Mouse (Mus musculus): ENCODE measurements around the gene Nr5a1. TPM values are rescaled to one million over a fixed set of nuclear protein-coding genes. Genes with fewer than 3 reads are reported as not detected.
A peak's percentile ranks its signal among the peaks of the same experiment; 100 is the strongest.

Nr5a1 gene
- polyA plus RNA-seq (2014; fragmentation: Nextera tagmentation; extraction: Ambion mirVana) = 0.16 TPM in 1 of 2 replicates, not detected in the other

DNA sequence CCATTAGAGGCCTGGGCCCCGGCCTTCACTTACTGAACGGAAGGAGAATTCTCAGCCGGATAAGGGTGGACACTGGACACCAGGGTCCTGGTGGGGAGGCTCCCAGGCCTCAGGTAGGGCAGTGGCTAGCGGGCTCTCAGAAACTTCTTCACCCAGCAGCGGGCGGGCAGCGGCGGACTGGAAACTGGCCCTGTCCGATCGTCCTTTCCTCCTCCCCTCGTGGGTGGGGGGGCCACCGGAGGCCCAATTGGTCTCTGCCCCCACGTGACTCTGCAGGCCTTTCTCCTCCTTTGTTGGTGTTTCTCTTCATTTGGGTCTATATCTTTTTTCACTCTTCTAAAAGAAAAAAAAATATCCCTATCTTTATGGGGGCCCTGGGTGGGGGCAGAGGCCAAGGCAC lies at the start of gene Nr5a1:
Gene Nr5a1 (minus strand): TSS at position 219 of the 400 bp plus-strand sequence.
- DNase-seq (ENCODE audit: low spot score) (no peak), ATAC-seq (ENCODE audit: insufficient number of reproducible peaks, low FRiP score, low TSS enrichment, low read depth) (no peak)
- Histone ChIP-seq H3K27ac (replicated peaks; ENCODE audit: low read depth, low read length) (no peak within 1 kb of the TSS), H3K9ac (ENCODE audit: low read length) (no peak within 1 kb of the TSS), H3K9me3 (ENCODE audit: control insufficient read depth, low read length) (no peaks in the 10 kb centered on the region), H3K4me2 (ENCODE audit: low read depth, severe bottlenecking) (no peak within 1 kb of the TSS), H3K4me3 (ENCODE audit: low read depth, low read length) (no peak within 1 kb of the TSS), H3K36me3 (ENCODE audit: control insufficient read depth, insufficient read depth, low read length) (no peaks in the 10 kb centered on the region), H3K4me1 (ENCODE audit: control insufficient read depth, insufficient read depth, low read length) (peaks cover 7% of the 10 kb centered on the region), H3K27me3 (ENCODE audit: control insufficient read depth, insufficient read depth, low read length) (peaks cover 47% of the 10 kb centered on the region)
- WGBS = 85% methylated on average over 13 of the region's 13 CpGs

DNA sequence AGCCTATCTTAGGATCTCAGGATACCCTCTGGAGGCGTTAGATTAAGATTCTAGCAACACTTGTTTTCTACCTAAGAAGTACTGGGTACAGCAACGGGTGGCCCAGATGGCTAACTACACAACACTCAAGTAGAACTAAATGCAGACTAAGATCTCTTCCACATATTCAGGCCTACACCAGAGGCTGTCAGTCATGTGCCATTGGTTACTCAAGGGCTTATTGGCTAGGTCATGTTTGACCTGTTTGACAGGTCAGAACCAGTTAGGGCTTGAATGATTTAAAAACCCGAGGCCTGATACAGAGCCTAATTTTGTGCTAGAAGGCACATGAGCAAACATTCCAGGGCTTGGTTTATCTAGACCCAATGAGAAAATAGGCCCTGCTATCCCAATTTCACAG lies 25.5 kb upstream of the Nr5a1 start:
- H3K27ac ChIP-seq (replicated peaks; ENCODE audit: low read depth, low read length) = no peak overlapping the region
- no peak overlapping the region for H3K4me2 ChIP-seq (ENCODE audit: low read depth, severe bottlenecking)
- H3K4me3 ChIP-seq (ENCODE audit: low read depth, low read length) = no peak overlapping the region
- H3K4me1 ChIP-seq (ENCODE audit: control insufficient read depth, insufficient read depth, low read length) = no peaks in the 10 kb centered on the region
- no peaks in the 10 kb centered on the region for H3K36me3 ChIP-seq (ENCODE audit: control insufficient read depth, insufficient read depth, low read length)
- ATAC-seq (ENCODE audit: insufficient number of reproducible peaks, low FRiP score, low TSS enrichment, low read depth) (no peak), DNase-seq (ENCODE audit: low spot score) (no peak)
- H3K9me3 ChIP-seq (ENCODE audit: control insufficient read depth, low read length) = no peaks in the 10 kb centered on the region
- H3K27me3 ChIP-seq (ENCODE audit: control insufficient read depth, insufficient read depth, low read length) = no peaks in the 10 kb centered on the region
- WGBS = 86% methylated on average over 3 of the region's 3 CpGs
- H3K9ac ChIP-seq (ENCODE audit: low read length) = no peak overlapping the region

DNA sequence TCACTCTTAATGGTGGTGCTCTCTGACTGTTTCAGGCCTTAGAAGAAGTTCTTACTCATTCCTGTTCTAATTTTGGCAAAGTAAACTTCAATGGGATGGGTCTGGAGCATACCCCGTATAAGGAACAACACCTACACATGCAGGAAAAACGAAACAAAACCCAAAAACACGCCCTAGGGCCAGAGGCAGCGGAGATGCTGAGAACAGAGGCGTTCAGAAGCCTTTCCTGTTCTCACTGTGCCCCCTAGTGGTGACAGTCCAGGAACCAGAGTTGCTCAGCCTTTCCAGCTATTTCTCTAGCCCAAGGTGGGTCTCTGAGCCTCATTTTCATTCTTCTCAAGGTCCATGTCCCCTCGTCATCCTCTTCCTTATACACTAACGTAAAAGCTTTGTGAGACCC lies 25.1 kb upstream of the Nr5a1 start:
- ATAC-seq (ENCODE audit: insufficient number of reproducible peaks, low FRiP score, low TSS enrichment, low read depth) = no peak; the same call in 1 of the 2 replicates
- H3K9ac ChIP-seq (ENCODE audit: low read length) = no peak overlapping the region
- H3K4me2 ChIP-seq (ENCODE audit: low read depth, severe bottlenecking) = no peak overlapping the region
- WGBS = 37% methylated on average over 7 of the region's 7 CpGs
- H3K27me3 ChIP-seq (ENCODE audit: control insufficient read depth, insufficient read depth, low read length) = no peaks in the 10 kb centered on the region
- H3K4me1 ChIP-seq (ENCODE audit: control insufficient read depth, insufficient read depth, low read length) = no peaks in the 10 kb centered on the region
- no peak overlapping the region for H3K4me3 ChIP-seq (ENCODE audit: low read depth, low read length)
- no peak overlapping the region for H3K27ac ChIP-seq (replicated peaks; ENCODE audit: low read depth, low read length)
- H3K36me3 ChIP-seq (ENCODE audit: control insufficient read depth, insufficient read depth, low read length) = no peaks in the 10 kb centered on the region
- H3K9me3 ChIP-seq (ENCODE audit: control insufficient read depth, low read length) = no peaks in the 10 kb centered on the region
- DNase-seq (ENCODE audit: low spot score) = peak; percentile 88

DNA sequence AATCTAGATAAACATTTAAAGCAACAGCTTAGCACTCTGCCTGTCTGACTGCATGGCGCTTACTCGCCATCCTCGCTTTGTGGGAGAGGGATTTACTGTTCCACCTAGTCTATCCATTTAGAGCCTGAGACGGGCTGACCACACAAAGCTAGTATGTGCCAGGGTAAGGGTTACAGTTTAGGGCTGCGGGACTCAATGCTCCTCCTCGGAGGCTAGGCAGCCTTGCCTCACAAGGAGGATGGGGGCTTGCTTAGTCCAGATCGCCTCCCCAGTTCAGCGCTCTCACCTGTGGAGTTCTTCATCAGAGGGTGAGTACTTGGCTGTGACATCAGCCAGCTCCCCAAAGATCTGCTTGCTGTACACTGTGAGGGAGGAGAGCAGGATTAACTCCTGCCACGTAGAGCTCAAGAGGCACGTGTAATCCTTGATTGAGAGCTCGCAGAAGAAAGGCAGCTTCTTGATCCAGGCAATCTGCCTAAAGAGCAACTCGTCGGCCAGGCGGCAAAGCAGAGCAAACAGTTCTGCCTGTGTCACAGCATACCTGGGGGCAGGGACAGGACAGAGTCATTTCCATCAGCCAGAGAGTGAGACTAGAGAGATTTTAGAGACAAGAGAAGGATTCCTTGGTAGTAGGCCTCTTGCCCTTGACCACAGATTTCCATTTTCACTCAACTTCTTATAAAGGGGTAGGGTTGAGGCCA lies 24.4 kb upstream of the Nr5a1 start:
- no peak for ATAC-seq (ENCODE audit: insufficient number of reproducible peaks, low FRiP score, low TSS enrichment, low read depth)
- H3K9ac ChIP-seq (ENCODE audit: low read length) = no peak overlapping the region

DNA sequence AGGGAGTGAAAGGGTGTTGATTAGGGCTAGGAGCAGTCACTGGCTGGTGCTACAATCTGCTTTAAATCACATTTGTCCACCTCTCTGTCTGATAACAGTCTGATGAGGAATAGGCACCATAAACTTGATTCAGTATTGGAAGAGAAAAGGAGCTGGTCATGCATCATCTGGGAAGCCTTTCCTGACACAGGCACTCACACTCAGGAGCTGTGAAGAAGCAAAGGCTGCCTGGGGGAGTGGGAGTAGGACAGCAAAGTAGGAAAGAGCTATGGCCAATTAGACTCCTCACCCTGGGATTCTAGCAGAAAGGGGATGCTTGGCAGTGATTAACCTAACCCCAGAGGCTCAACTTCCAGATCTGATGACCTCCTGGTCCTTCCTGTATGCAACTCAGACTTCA lies 21.4 kb upstream of the Nr5a1 start:
- DNase-seq (ENCODE audit: low spot score) = no peak
- no peaks in the 10 kb centered on the region for H3K9me3 ChIP-seq (ENCODE audit: control insufficient read depth, low read length)
- H3K4me3 ChIP-seq (ENCODE audit: low read depth, low read length) = no peak overlapping the region
- H3K4me1 ChIP-seq (ENCODE audit: control insufficient read depth, insufficient read depth, low read length) = no peaks in the 10 kb centered on the region
- H3K36me3 ChIP-seq (ENCODE audit: control insufficient read depth, insufficient read depth, low read length) = no peaks in the 10 kb centered on the region
- no peaks in the 10 kb centered on the region for H3K27me3 ChIP-seq (ENCODE audit: control insufficient read depth, insufficient read depth, low read length)
- no peak for ATAC-seq (ENCODE audit: insufficient number of reproducible peaks, low FRiP score, low TSS enrichment, low read depth)
- no peak overlapping the region for H3K9ac ChIP-seq (ENCODE audit: low read length)
- H3K27ac ChIP-seq (replicated peaks; ENCODE audit: low read depth, low read length) = no peak overlapping the region
- H3K4me2 ChIP-seq (ENCODE audit: low read depth, severe bottlenecking) = no peak overlapping the region

More for the DNA sequence above, 24.4 kb upstream of the Nr5a1 start:
- Histone ChIP-seq H3K4me1 (ENCODE audit: control insufficient read depth, insufficient read depth, low read length) (no peaks in the 10 kb centered on the region), H3K27me3 (ENCODE audit: control insufficient read depth, insufficient read depth, low read length) (no peaks in the 10 kb centered on the region), H3K4me3 (ENCODE audit: low read depth, low read length) (no peak overlapping the region), H3K36me3 (ENCODE audit: control insufficient read depth, insufficient read depth, low read length) (no peaks in the 10 kb centered on the region), H3K27ac (replicated peaks; ENCODE audit: low read depth, low read length) (no peak overlapping the region), H3K4me2 (ENCODE audit: low read depth, severe bottlenecking) (no peak overlapping the region), H3K9me3 (ENCODE audit: control insufficient read depth, low read length) (no peaks in the 10 kb centered on the region)
- DNase-seq (ENCODE audit: low spot score) = no peak
- WGBS = 92% methylated on average over 14 of the region's 14 CpGs

DNA sequence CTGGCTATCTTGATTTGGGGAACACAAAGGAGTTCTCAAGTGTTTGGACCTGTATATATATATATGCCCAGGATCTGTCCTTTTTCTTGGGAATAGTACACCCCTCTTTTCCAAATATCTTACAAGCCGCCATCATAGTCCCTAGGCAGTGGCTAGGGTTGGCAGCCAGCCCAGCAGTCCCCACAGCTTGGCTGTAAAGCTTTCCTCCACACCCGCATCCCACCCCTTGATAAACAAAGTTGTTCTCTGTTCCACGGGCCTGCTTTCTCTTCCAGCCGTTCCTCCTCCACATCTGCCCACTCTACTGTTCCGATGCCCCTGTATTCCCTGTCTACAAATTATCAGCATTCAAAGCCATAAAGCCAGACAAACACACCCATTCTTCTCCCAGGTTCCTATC lies 20.4 kb upstream of the Nr5a1 start:
- no peak overlapping the region for H3K4me2 ChIP-seq (ENCODE audit: low read depth, severe bottlenecking)
- H3K4me3 ChIP-seq (ENCODE audit: low read depth, low read length) = no peak overlapping the region
- 86% methylated on average over 5 of the region's 5 CpGs for WGBS
- H3K27ac ChIP-seq (replicated peaks; ENCODE audit: low read depth, low read length) = no peak overlapping the region
- ATAC-seq (ENCODE audit: insufficient number of reproducible peaks, low FRiP score, low TSS enrichment, low read depth) (no peak), DNase-seq (ENCODE audit: low spot score) (no peak)
- H3K36me3 ChIP-seq (ENCODE audit: control insufficient read depth, insufficient read depth, low read length) = no peaks in the 10 kb centered on the region
- H3K9ac ChIP-seq (ENCODE audit: low read length) = no peak overlapping the region
- H3K27me3 ChIP-seq (ENCODE audit: control insufficient read depth, insufficient read depth, low read length) = no peaks in the 10 kb centered on the region
- no peaks in the 10 kb centered on the region for H3K4me1 ChIP-seq (ENCODE audit: control insufficient read depth, insufficient read depth, low read length)
- no peaks in the 10 kb centered on the region for H3K9me3 ChIP-seq (ENCODE audit: control insufficient read depth, low read length)

DNA sequence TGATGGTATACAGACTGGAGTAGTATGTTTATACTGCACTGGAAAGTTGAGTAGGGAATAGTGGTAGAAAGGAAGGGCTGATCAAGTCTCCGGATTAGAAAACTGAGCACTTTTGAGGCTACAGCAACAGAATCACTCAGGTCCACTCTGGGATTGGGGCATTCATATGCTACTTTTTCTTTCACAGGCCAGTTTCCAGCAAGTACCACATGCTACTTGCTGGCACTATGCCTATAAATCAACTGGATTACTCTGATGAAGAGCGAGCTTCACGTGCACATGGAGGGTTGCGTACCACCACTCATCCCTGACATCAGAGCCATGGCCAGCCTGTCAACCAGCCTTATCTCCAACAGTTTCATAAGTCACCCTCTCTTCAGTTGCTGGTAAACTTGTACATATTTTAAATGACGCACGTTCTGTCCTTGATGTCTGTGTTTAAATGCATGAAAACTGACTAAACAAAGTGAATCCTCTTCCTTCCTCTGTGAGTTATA lies 16.0 kb upstream of the Nr5a1 start:
- no peak for ATAC-seq (ENCODE audit: insufficient number of reproducible peaks, low FRiP score, low TSS enrichment, low read depth)
- H3K9me3 ChIP-seq (ENCODE audit: control insufficient read depth, low read length) = no peaks in the 10 kb centered on the region
- no peaks in the 10 kb centered on the region for H3K4me1 ChIP-seq (ENCODE audit: control insufficient read depth, insufficient read depth, low read length)
- DNase-seq (ENCODE audit: low spot score) = no peak
- no peak overlapping the region for H3K4me3 ChIP-seq (ENCODE audit: low read depth, low read length)
- no peak overlapping the region for H3K9ac ChIP-seq (ENCODE audit: low read length)
- 93% methylated on average over 6 of the region's 6 CpGs for WGBS
- H3K27me3 ChIP-seq (ENCODE audit: control insufficient read depth, insufficient read depth, low read length) = no peaks in the 10 kb centered on the region
- H3K27ac ChIP-seq (replicated peaks; ENCODE audit: low read depth, low read length) = no peak overlapping the region
- no peak overlapping the region for H3K4me2 ChIP-seq (ENCODE audit: low read depth, severe bottlenecking)
- no peaks in the 10 kb centered on the region for H3K36me3 ChIP-seq (ENCODE audit: control insufficient read depth, insufficient read depth, low read length)

DNA sequence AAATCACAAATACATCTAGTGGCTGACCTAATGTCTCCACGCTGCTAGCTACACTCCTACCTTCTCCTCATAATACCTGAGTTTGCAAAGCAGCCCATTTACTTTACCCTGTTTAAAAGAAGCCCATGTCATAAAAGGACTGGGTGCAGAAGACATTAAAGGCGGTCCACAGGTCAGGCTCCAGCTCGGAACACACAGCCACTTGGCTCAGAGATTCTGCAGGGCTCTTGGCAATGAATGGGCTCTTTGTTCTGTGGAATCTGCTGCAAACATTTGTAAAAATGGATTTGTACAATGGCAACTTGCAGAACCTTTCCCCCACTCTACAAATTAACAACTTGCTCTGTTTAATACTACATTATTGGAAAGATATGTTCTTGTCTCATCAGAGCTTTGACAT lies 11.1 kb upstream of the Nr5a1 start:
- ATAC-seq (ENCODE audit: insufficient number of reproducible peaks, low FRiP score, low TSS enrichment, low read depth) (no peak), DNase-seq (ENCODE audit: low spot score) (peak; percentile 28)
- WGBS = 61% methylated on average over 3 of the region's 3 CpGs
- no peaks in the 10 kb centered on the region for H3K9me3 ChIP-seq (ENCODE audit: control insufficient read depth, low read length)
- H3K4me3 ChIP-seq (ENCODE audit: low read depth, low read length) = no peak overlapping the region
- H3K9ac ChIP-seq (ENCODE audit: low read length) = no peak overlapping the region
- 0 out of 2 replicates have a peak overlapping the region, but pooled peaks have one; percentile 30 for H3K27ac ChIP-seq (replicated peaks; ENCODE audit: low read depth, low read length)
- H3K27me3 ChIP-seq (ENCODE audit: control insufficient read depth, insufficient read depth, low read length) = no peaks in the 10 kb centered on the region
- no peak overlapping the region for H3K4me2 ChIP-seq (ENCODE audit: low read depth, severe bottlenecking)
- H3K4me1 ChIP-seq (ENCODE audit: control insufficient read depth, insufficient read depth, low read length) = no peaks in the 10 kb centered on the region
- no peaks in the 10 kb centered on the region for H3K36me3 ChIP-seq (ENCODE audit: control insufficient read depth, insufficient read depth, low read length)

DNA sequence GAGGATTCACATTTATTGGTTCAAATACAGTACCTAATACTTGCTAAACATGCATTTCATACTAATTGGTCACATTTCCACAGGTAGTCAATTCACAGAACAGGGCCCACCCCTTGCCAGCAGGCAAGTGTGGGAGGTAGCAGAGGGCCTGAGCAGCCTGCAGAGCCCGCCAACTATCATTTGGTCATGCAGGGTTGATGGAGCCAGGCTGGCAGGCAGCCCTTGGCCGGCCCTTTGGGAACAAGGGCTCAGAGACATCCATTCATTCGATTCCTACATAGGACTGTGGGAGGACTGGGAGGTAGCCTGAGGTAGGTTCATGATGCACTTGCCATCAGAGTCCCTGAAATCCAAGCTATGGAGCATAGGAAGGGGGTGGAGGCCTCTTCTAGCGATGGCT lies 9.0 kb upstream of the Nr5a1 start:
- H3K27me3 ChIP-seq (ENCODE audit: control insufficient read depth, insufficient read depth, low read length) = no peaks in the 10 kb centered on the region
- H3K4me2 ChIP-seq (ENCODE audit: low read depth, severe bottlenecking) = no peak overlapping the region
- H3K9me3 ChIP-seq (ENCODE audit: control insufficient read depth, low read length) = no peaks in the 10 kb centered on the region
- DNase-seq (ENCODE audit: low spot score) = no peak
- no peak overlapping the region for H3K27ac ChIP-seq (replicated peaks; ENCODE audit: low read depth, low read length)
- no peak overlapping the region for H3K9ac ChIP-seq (ENCODE audit: low read length)
- H3K4me3 ChIP-seq (ENCODE audit: low read depth, low read length) = no peak overlapping the region
- no peaks in the 10 kb centered on the region for H3K36me3 ChIP-seq (ENCODE audit: control insufficient read depth, insufficient read depth, low read length)
- 85% methylated on average over 4 of the region's 4 CpGs for WGBS
- no peak for ATAC-seq (ENCODE audit: insufficient number of reproducible peaks, low FRiP score, low TSS enrichment, low read depth)
- no peaks in the 10 kb centered on the region for H3K4me1 ChIP-seq (ENCODE audit: control insufficient read depth, insufficient read depth, low read length)
